Mouse (Mus musculus): Measurements from ENCODE around the gene Gm10228.
"Not testable (repeated sequence)": the region's sequence is repeated elsewhere in the genome, so short reads cannot be mapped to it uniquely, and the experiment has no call there.

Gene Gm10228

GRCm38 (mm10) chr16:89041372-89041771 is at the start of gene Gm10228:
TSS of gene Gm10228 (minus strand) at chr16:89041472.
- DNase-seq (ENCODE audit: extremely low spot score, low read depth, low spot score): not testable (repeated sequence)

- DNase-seq (ENCODE audit: extremely low spot score, low read depth, low spot score): peak; percentile 61
Observed at GRCm38 (mm10) chr16:89071041-89071440, 29.8 kb upstream of the Gm10228 start.

- not testable (repeated sequence) for DNase-seq (ENCODE audit: extremely low spot score, low read depth, low spot score)
Observed at GRCm38 (mm10) chr16:89063902-89064301, 22.6 kb upstream of the Gm10228 start, which contains the start of gene 1110025L11Rik. TSS of gene 1110025L11Rik (minus strand) at chr16:89064002.

DNA sequence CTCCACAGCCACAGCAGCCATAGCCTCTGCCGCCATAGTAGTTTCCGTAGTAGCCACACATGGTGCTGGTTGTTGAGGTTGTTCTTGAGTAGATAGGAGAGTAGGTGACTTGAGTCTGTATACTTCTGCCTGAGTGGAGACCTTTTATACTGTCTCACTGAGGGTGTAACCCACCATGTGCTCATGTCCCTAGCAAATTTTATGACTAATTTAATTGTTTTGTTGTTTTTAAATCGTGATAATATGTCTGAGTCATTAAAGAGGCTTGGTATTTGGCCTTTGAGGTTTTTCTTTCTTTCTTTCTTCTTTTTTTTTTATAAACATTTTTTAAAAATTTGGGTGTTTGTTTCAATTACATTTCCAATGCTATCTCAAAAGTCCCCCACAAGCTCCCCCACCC is 6.5 kb upstream of the Gm10228 start, which contains the start of gene Krtap6-5:
Gene Krtap6-5, minus strand, starts transcription at position 101 of the 400 bp plus-strand sequence.
- DNase-seq (ENCODE audit: extremely low spot score, low read depth, low spot score): no peak

DNA sequence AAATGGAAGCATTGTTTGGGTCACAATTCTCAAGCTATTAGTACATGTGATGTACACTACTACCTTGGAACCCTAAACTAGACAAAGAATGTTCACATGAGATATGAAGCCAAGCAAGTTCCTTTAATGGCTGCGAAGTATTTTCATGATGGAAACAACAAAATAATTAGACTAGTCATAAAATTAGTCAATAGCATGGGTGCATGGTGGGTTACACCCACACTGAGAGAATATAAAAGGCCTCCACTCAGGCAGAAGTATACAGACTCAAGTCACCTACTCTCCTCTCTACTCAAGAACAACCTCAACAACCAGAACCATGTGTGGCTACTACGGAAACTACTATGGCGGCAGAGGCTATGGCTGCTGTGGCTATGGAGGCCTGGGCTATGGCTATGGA is 9.9 kb downstream of the Gm10228 start, which contains the start of gene Krtap6-1:
Gene Krtap6-1, plus strand, starts transcription at position 301 of the 400 bp plus-strand sequence.
- not testable (repeated sequence) for DNase-seq (ENCODE audit: extremely low spot score, low read depth, low spot score)

GRCm38 (mm10) chr16:89014984-89015383 is 26.3 kb downstream of the Gm10228 start, which contains the start of gene Gm10229:
TSS of gene Gm10229 (plus strand) at chr16:89015284.
- not testable (repeated sequence) for DNase-seq (ENCODE audit: extremely low spot score, low read depth, low spot score)

DNA sequence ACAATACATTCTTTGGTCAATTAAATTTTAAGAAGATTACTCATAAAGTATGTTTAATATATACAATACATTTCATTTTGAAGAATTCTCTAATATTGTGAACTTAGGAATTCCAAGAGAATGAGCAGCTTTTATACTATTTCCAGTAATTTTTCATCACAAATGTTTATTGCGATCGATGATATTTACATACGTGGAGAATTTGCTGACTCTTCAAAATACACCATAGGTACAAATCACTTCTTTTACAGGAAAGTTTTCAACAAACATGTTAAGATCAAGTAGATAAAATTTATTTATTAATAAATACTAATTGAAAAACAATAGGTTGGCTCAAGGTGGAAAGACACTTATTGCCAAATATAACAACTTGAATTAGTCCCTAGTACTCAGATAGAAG is 27.3 kb downstream of the Gm10228 start:
- DNase-seq (ENCODE audit: extremely low spot score, low read depth, low spot score): no peak

DNA sequence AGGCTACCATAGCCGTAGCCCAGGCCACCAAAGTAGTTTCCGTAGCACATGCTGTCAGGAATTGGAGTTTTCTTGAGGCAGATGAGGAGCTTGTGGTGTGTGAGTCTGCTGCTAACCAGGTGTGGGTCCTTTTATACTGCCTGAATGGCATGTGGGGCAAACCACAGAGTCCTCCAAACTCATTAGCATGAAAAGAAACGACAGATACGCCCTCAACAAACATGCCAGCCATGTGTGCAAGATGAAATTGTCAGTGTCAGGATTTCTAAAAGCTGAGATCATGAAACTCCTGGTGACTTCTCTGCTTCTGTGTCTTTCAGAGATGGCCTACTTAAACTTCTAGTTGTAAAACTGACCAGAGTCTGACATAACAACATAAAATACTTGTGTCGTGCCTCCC is 30.6 kb downstream of the Gm10228 start, which contains the start of gene Krtap22-2:
Gene Krtap22-2, minus strand, starts transcription at position 101 of the 400 bp plus-strand sequence.
- no peak for DNase-seq (ENCODE audit: extremely low spot score, low read depth, low spot score)
